Mouse (Mus musculus): Measurements from ENCODE around the gene Gm42372.
A peak's percentile ranks its signal among the peaks of the same experiment; 100 is the strongest.

Gene Gm42372

GRCm38 (mm10) chr7:17003230-17003960 is 20.5 kb downstream of the Gm42372 start:
- DNase-seq (ENCODE audit: low read depth): peak; percentile 83

- DNase-seq (ENCODE audit: low read depth): no peak
These were observed 21.8 kb downstream of the Gm42372 start for GRCm38 (mm10) chr7:17004716-17005115.

- DNase-seq (ENCODE audit: low read depth): peak; percentile 66
These were observed 24.4 kb downstream of the Gm42372 start for GRCm38 (mm10) chr7:17007300-17007699.

GRCm38 (mm10) chr7:17009326-17010009 is 26.6 kb downstream of the Gm42372 start:
- DNase-seq (ENCODE audit: low read depth): no peak

- peak; percentile 16 for DNase-seq (ENCODE audit: low read depth)
These were observed 27.1 kb downstream of the Gm42372 start for GRCm38 (mm10) chr7:17010010-17010347.

GRCm38 (mm10) chr7:17011909-17012590 is 29.2 kb downstream of the Gm42372 start:
- no peak for DNase-seq (ENCODE audit: low read depth)

GRCm38 (mm10) chr7:17015381-17015780 is 32.5 kb downstream of the Gm42372 start:
- no peak for DNase-seq (ENCODE audit: low read depth)

- peak; percentile 100 for DNase-seq (ENCODE audit: low read depth)
These were observed 34.1 kb downstream of the Gm42372 start for GRCm38 (mm10) chr7:17017036-17017435.

GRCm38 (mm10) chr7:17017921-17018320 is 35.0 kb downstream of the Gm42372 start:
- DNase-seq (ENCODE audit: low read depth): no peak

- no peak for DNase-seq (ENCODE audit: low read depth)
These were observed 36.7 kb downstream of the Gm42372 start for GRCm38 (mm10) chr7:17019426-17020166.

GRCm38 (mm10) chr7:17022176-17022575 is 39.3 kb downstream of the Gm42372 start:
- DNase-seq (ENCODE audit: low read depth): no peak

GRCm38 (mm10) chr7:17023701-17024100 is 40.8 kb downstream of the Gm42372 start:
- DNase-seq (ENCODE audit: low read depth): no peak

- no peak for DNase-seq (ENCODE audit: low read depth)
These were observed 41.3 kb downstream of the Gm42372 start for GRCm38 (mm10) chr7:17024141-17024540.

GRCm38 (mm10) chr7:17024814-17025504 is 42.1 kb downstream of the Gm42372 start:
- DNase-seq (ENCODE audit: low read depth): no peak

- no peak for DNase-seq (ENCODE audit: low read depth)
These were observed 42.6 kb downstream of the Gm42372 start for GRCm38 (mm10) chr7:17025505-17025894.

GRCm38 (mm10) chr7:17025896-17026622 is 43.2 kb downstream of the Gm42372 start:
- no peak for DNase-seq (ENCODE audit: low read depth)

- peak; percentile 89 for DNase-seq (ENCODE audit: low read depth)
These were observed 44.1 kb downstream of the Gm42372 start for GRCm38 (mm10) chr7:17026710-17027587.

GRCm38 (mm10) chr7:17027588-17028343 is 44.9 kb downstream of the Gm42372 start, which contains the start of gene Ppp5c:
Ppp5c (minus strand) TSS chr7:17027924.
- peak; percentile 95 for DNase-seq (ENCODE audit: low read depth)

- DNase-seq (ENCODE audit: low read depth): no peak
These were observed 46.0 kb downstream of the Gm42372 start for GRCm38 (mm10) chr7:17028923-17029322.

Data from NIH3T3 (cell line).